Comparison of ENCODE assay signal across 35 mouse cellular contexts in genomic region chr7:24619671-24620397, GRCm38 (mm10). TPM values are rescaled to one million over a fixed set of nuclear protein-coding genes. Genes with fewer than 3 reads are reported as not detected.
DNase-seq lines count a peak whose midpoint lies in the region; ATAC-seq and TF ChIP-seq lines count a peak whose summit lies in the region.
"Had no signal": no experiment of that assay in that cellular context is flagged by ENCODE, and none has a peak within 500 bp of the region (broad histone marks: within the 10 kb centered on the region; RNA-seq: fewer than 3 reads in every experiment).

No protein-coding gene starts in this region.

- peaks cover 4% of the 10 kb centered on the region; the same call in 1 of the 2 replicates for H3K9me3 ChIP-seq in liver, embryonic 11.5 days (ENCODE audit: control insufficient read depth, low read length)
- no peaks in the 10 kb centered on the region for H3K9me3 ChIP-seq in midbrain, embryonic 11.5 days (ENCODE audit: control insufficient read depth, low read length)
- no peaks in the 10 kb centered on the region for H3K9me3 ChIP-seq in midbrain, embryonic 14.5 days (ENCODE audit: control insufficient read depth, low read length)
- peaks cover 9% of the 10 kb centered on the region for H3K9me3 ChIP-seq in E14TG2a.4 (ENCODE audit: low read length)
- H3K9me3 ChIP-seq: embryonic facial prominence, embryonic 12.5 days; stomach, embryonic 15.5 days had no signal

- 90% methylated on average over 13 of the region's 13 CpGs for WGBS in liver, adult 2 months
- WGBS in liver, embryonic 11.5 days, result 77% methylated on average over 13 of the region's 13 CpGs
- 53% methylated on average over 13 of the region's 13 CpGs for WGBS in midbrain, embryonic 11.5 days
- 51% methylated on average over 13 of the region's 13 CpGs for WGBS in midbrain, embryonic 14.5 days

- H3K27ac ChIP-seq in liver, adult 2 months (replicated peaks; ENCODE audit: insufficient read depth, low read depth, low read length), result no peak overlapping the region
- H3K27ac ChIP-seq in liver, embryonic 11.5 days (ENCODE audit: low read depth, low read length), result no peak overlapping the region
- no peak overlapping the region for H3K27ac ChIP-seq in midbrain, embryonic 11.5 days (ENCODE audit: low read depth, low read length)
- no peak overlapping the region for H3K27ac ChIP-seq in midbrain, embryonic 14.5 days (replicated peaks; ENCODE audit: low read depth, low read length)
- H3K27ac ChIP-seq: embryonic facial prominence, embryonic 12.5 days; limb, embryonic 10.5 days; liver, embryonic 13.5 days; stomach, embryonic 15.5 days had no signal

- H3K4me1 ChIP-seq in liver, adult 2 months (ENCODE audit: control insufficient read depth, insufficient read depth, low read length), result no peaks in the 10 kb centered on the region
- peaks cover 3% of the 10 kb centered on the region for H3K4me1 ChIP-seq in liver, embryonic 11.5 days (replicated peaks; ENCODE audit: control insufficient read depth, insufficient read depth, low read length)
- no peaks in the 10 kb centered on the region for H3K4me1 ChIP-seq in midbrain, embryonic 11.5 days (ENCODE audit: control insufficient read depth, insufficient read depth, low read length)
- H3K4me1 ChIP-seq in midbrain, embryonic 14.5 days (ENCODE audit: control insufficient read depth, insufficient read depth, low read length), result no peaks in the 10 kb centered on the region
- H3K4me1 ChIP-seq in E14TG2a.4 (replicated peaks; ENCODE audit: low read depth, low read length), result peaks cover 17% of the 10 kb centered on the region
- H3K4me1 ChIP-seq: embryonic facial prominence, embryonic 12.5 days; heart, embryonic 12.5 days; limb, embryonic 10.5 days; stomach, embryonic 15.5 days had no signal

- H3K79me2 ChIP-seq in liver, adult 2 months (ENCODE audit: control insufficient read depth, insufficient read depth, low read length), result no peaks in the 10 kb centered on the region

- no peak overlapping the region for H3K4me2 ChIP-seq in liver, embryonic 11.5 days
- no peak overlapping the region for H3K4me2 ChIP-seq in midbrain, embryonic 11.5 days
- H3K4me2 ChIP-seq in midbrain, embryonic 14.5 days (ENCODE audit: low read length), result no peak overlapping the region
- H3K4me2 ChIP-seq: embryonic facial prominence, embryonic 12.5 days; heart, embryonic 12.5 days; liver, embryonic 13.5 days; stomach, embryonic 15.5 days had no signal

- no peak overlapping the region for H3K4me3 ChIP-seq in liver, adult 2 months (ENCODE audit: insufficient read depth, low read depth, low read length)
- H3K4me3 ChIP-seq in liver, embryonic 11.5 days (ENCODE audit: low read depth, low read length), result no peak overlapping the region
- H3K4me3 ChIP-seq in midbrain, embryonic 11.5 days (ENCODE audit: low read depth, low read length), result no peak overlapping the region
- no peak overlapping the region for H3K4me3 ChIP-seq in midbrain, embryonic 14.5 days (replicated peaks; ENCODE audit: low read depth, low read length)
- H3K4me3 ChIP-seq in E14TG2a.4 (replicated peaks; ENCODE audit: low read length), result peak overlapping the region; percentile 70
- H3K4me3 ChIP-seq: embryonic facial prominence, embryonic 12.5 days; heart, embryonic 12.5 days; limb, embryonic 10.5 days; liver, embryonic 13.5 days; stomach, embryonic 15.5 days had no signal

- no peak for DNase-seq in liver, adult 2 months (ENCODE audit: extremely low read depth, low read depth, low spot score)
- DNase-seq in liver, embryonic 11.5 days (ENCODE audit: low spot score), result no peak
- peak; percentile 45 for DNase-seq in midbrain, embryonic 11.5 days (ENCODE audit: low spot score, missing footprints)
- no peak for DNase-seq in midbrain, embryonic 14.5 days
- DNase-seq in ES-CJ7 (ENCODE audit: low read depth, low spot score), result peak; percentile 94
- DNase-seq in cerebellum, adult 11-12 months, result no peak
- DNase-seq in cerebellum, adult 18-20 months, result no peak
- DNase-seq: adrenal gland, adult 8-10 months; B cell, adult 2 months; cerebellum, adult 2 months; cerebellum, postnatal 25 days; forebrain, postnatal 0 days; gastrocnemius, postnatal 14 days; heart, adult 18-20 months; heart, postnatal 14 days; kidney, adult 2 months; kidney, postnatal 14 days; liver, embryonic 13.5 days had no signal

- peaks cover 32% of the 10 kb centered on the region for H3K36me3 ChIP-seq in liver, adult 2 months (ENCODE audit: control insufficient read depth, insufficient read depth, low read length)
- peaks cover 4% of the 10 kb centered on the region for H3K36me3 ChIP-seq in liver, embryonic 11.5 days (ENCODE audit: control insufficient read depth, insufficient read depth, low read length)
- no peaks in the 10 kb centered on the region for H3K36me3 ChIP-seq in midbrain, embryonic 11.5 days (ENCODE audit: control insufficient read depth, insufficient read depth, low read length)
- no peaks in the 10 kb centered on the region for H3K36me3 ChIP-seq in midbrain, embryonic 14.5 days (ENCODE audit: control insufficient read depth, insufficient read depth, low read length)
- H3K36me3 ChIP-seq in E14TG2a.4 (ENCODE audit: insufficient read depth, low read length), result no peaks in the 10 kb centered on the region
- H3K36me3 ChIP-seq: embryonic facial prominence, embryonic 12.5 days; heart, embryonic 12.5 days; limb, embryonic 10.5 days had no signal

- no peaks in the 10 kb centered on the region for H3K27me3 ChIP-seq in liver, adult 2 months (ENCODE audit: control insufficient read depth, insufficient read depth, low read length)
- H3K27me3 ChIP-seq in liver, embryonic 11.5 days (replicated peaks; ENCODE audit: control insufficient read depth, insufficient read depth, low read length), result no peaks in the 10 kb centered on the region
- no peaks in the 10 kb centered on the region for H3K27me3 ChIP-seq in midbrain, embryonic 11.5 days (ENCODE audit: control insufficient read depth, insufficient read depth, low read length)
- H3K27me3 ChIP-seq in midbrain, embryonic 14.5 days (ENCODE audit: control insufficient read depth, insufficient read depth, low read length), result no peaks in the 10 kb centered on the region
- H3K27me3 ChIP-seq in E14TG2a.4 (ENCODE audit: insufficient read depth, low read length), result peaks cover 28% of the 10 kb centered on the region
- H3K27me3 ChIP-seq: CH12.LX; liver, embryonic 13.5 days; Patski; stomach, embryonic 15.5 days had no signal

- no peak overlapping the region for H3K9ac ChIP-seq in liver, adult 2 months (ENCODE audit: low read depth, low read length)
- H3K9ac ChIP-seq in liver, embryonic 11.5 days (ENCODE audit: low read depth, low read length), result no peak overlapping the region
- H3K9ac ChIP-seq in midbrain, embryonic 11.5 days (ENCODE audit: low read length), result no peak overlapping the region
- no peak overlapping the region for H3K9ac ChIP-seq in midbrain, embryonic 14.5 days (replicated peaks; ENCODE audit: low read length)
- H3K9ac ChIP-seq: embryonic facial prominence, embryonic 12.5 days; forebrain, postnatal 0 days; heart, embryonic 12.5 days; liver, embryonic 13.5 days; stomach, embryonic 15.5 days had no signal

- no peak for TF ChIP-seq POLR2A in liver, adult 2 months (IDR thresholded peaks at IDR 0.05; ENCODE audit: extremely low read depth, insufficient read depth, low read length)

- no peak for ATAC-seq in liver, embryonic 11.5 days (replicated peaks; ENCODE audit: low FRiP score)
- no peak for ATAC-seq in midbrain, embryonic 11.5 days (ENCODE audit: low FRiP score)
- no peak for ATAC-seq in midbrain, embryonic 14.5 days (ENCODE audit: low FRiP score, low TSS enrichment)
- ATAC-seq: activated CD4-positive, CD25-positive, alpha-beta regulatory T cell, adult 4 months; forebrain, postnatal 0 days; Patski had no signal

- 0 out of 2 replicates have a peak, but pooled peaks have one; percentile 1 for TF ChIP-seq CTCF in liver, adult 2 months (IDR thresholded peaks at IDR 0.05; ENCODE audit: low read depth, low read length)
- peak; percentile 41 for TF ChIP-seq CTCF in E14TG2a.4 (conservative IDR thresholded peaks at IDR 0.05; ENCODE audit: low read length)

RNA-seq across cellular contexts. Expression of gene Phldb3, which starts 9.3 kb away (rescaled TPM):
- total RNA-seq in liver, adult 2 months (2014; rRNA removed), result 1.4 and 1.5 TPM in 2 replicates
- polyA plus RNA-seq in liver, adult 2 months (2012; rRNA removed), result 3.4 and 3.5 TPM in 2 replicates
- 0.13 and 0.14 TPM in 2 replicates for polyA plus RNA-seq in liver, embryonic 11.5 days (2014; fragmentation: Nextera tagmentation; extraction: Ambion mirVana)
- 0.07 TPM in 1 of 2 replicates, not detected in the other for polyA plus RNA-seq in midbrain, embryonic 11.5 days (2014; fragmentation: Nextera tagmentation; extraction: Ambion mirVana)
- not detected in 2 replicates for polyA plus RNA-seq in midbrain, embryonic 14.5 days (2014; fragmentation: Nextera tagmentation; extraction: Ambion mirVana)
- total RNA-seq: forebrain, postnatal 0 days had no signal
- polyA plus RNA-seq: forebrain, embryonic 11.5 days; forebrain, postnatal 0 days; heart, embryonic 12.5 days; neural tube, embryonic 11.5 days had no signal

RNA-seq across cellular contexts. Expression of gene Lypd3, which starts 16.5 kb away (rescaled TPM):
- not detected in 2 replicates for total RNA-seq in liver, adult 2 months (2014; rRNA removed)
- polyA plus RNA-seq in liver, adult 2 months (2012; rRNA removed), result not detected in 2 replicates
- polyA plus RNA-seq in liver, embryonic 11.5 days (2014; fragmentation: Nextera tagmentation; extraction: Ambion mirVana), result 0.10 TPM in 1 of 2 replicates, not detected in the other
- polyA plus RNA-seq in midbrain, embryonic 11.5 days (2014; fragmentation: Nextera tagmentation; extraction: Ambion mirVana), result 0.76 and 0.83 TPM in 2 replicates
- 0.13 and 0.26 TPM in 2 replicates for polyA plus RNA-seq in midbrain, embryonic 14.5 days (2014; fragmentation: Nextera tagmentation; extraction: Ambion mirVana)
- total RNA-seq: CH12.LX; gastrocnemius, postnatal 14 days; heart, adult 18-20 months; heart, postnatal 14 days; megakaryocyte progenitor cell, adult 5-6 weeks; monocyte, adult 5-6 weeks had no signal
- polyA plus RNA-seq: activated CD4-positive, CD25-positive, alpha-beta regulatory T cell, adult 4 months; liver, embryonic 13.5 days; Patski had no signal

RNA-seq across cellular contexts. Expression of gene Zfp575, which starts 32.4 kb away (rescaled TPM):
- total RNA-seq in liver, adult 2 months (2014; rRNA removed), result not detected in 2 replicates
- 0.02 TPM in 1 of 2 replicates, not detected in the other for polyA plus RNA-seq in liver, adult 2 months (2012; rRNA removed)
- polyA plus RNA-seq in liver, embryonic 11.5 days (2014; fragmentation: Nextera tagmentation; extraction: Ambion mirVana), result 0.65 and 0.82 TPM in 2 replicates
- 1.0 and 1.4 TPM in 2 replicates for polyA plus RNA-seq in midbrain, embryonic 11.5 days (2014; fragmentation: Nextera tagmentation; extraction: Ambion mirVana)
- 9.2 and 12.1 TPM in 2 replicates for polyA plus RNA-seq in midbrain, embryonic 14.5 days (2014; fragmentation: Nextera tagmentation; extraction: Ambion mirVana)
- total RNA-seq: monocyte, adult 5-6 weeks had no signal
- polyA plus RNA-seq: Patski had no signal

RNA-seq across cellular contexts. Expression of gene Ethe1, which starts 32.5 kb away (rescaled TPM):
- 71.1 and 91.4 TPM in 2 replicates for total RNA-seq in liver, adult 2 months (2014; rRNA removed)
- polyA plus RNA-seq in liver, adult 2 months (2012; rRNA removed), result 227 and 244 TPM in 2 replicates
- polyA plus RNA-seq in liver, embryonic 11.5 days (2014; fragmentation: Nextera tagmentation; extraction: Ambion mirVana), result 20.7 and 21.9 TPM in 2 replicates
- polyA plus RNA-seq in midbrain, embryonic 11.5 days (2014; fragmentation: Nextera tagmentation; extraction: Ambion mirVana), result 18.8 and 19.6 TPM in 2 replicates
- polyA plus RNA-seq in midbrain, embryonic 14.5 days (2014; fragmentation: Nextera tagmentation; extraction: Ambion mirVana), result 18.5 and 24.2 TPM in 2 replicates

RNA-seq across cellular contexts. Expression of gene Tex101, which starts 56.6 kb away (rescaled TPM):
- total RNA-seq in liver, adult 2 months (2014; rRNA removed), result not detected in 2 replicates
- not detected in 2 replicates for polyA plus RNA-seq in liver, adult 2 months (2012; rRNA removed)
- not detected in 2 replicates for polyA plus RNA-seq in liver, embryonic 11.5 days (2014; fragmentation: Nextera tagmentation; extraction: Ambion mirVana)
- polyA plus RNA-seq in midbrain, embryonic 11.5 days (2014; fragmentation: Nextera tagmentation; extraction: Ambion mirVana), result not detected in 2 replicates
- polyA plus RNA-seq in midbrain, embryonic 14.5 days (2014; fragmentation: Nextera tagmentation; extraction: Ambion mirVana), result not detected in 2 replicates
- total RNA-seq: adrenal gland, adult 8-10 months; CH12.LX; forebrain, postnatal 0 days; gastrocnemius, postnatal 14 days; heart, adult 18-20 months; heart, postnatal 14 days; layer of hippocampus, adult 18-20 months; layer of hippocampus, postnatal 14 days; megakaryocyte progenitor cell, adult 5-6 weeks; monocyte, adult 5-6 weeks had no signal
- polyA plus RNA-seq: activated CD4-positive, CD25-positive, alpha-beta regulatory T cell, adult 4 months; cerebellum, adult 2 months; embryonic facial prominence, embryonic 12.5 days; forebrain, embryonic 11.5 days; forebrain, postnatal 0 days; heart, embryonic 12.5 days; hindbrain, embryonic 11.5 days; kidney, adult 2 months; limb, embryonic 10.5 days; liver, embryonic 13.5 days; lung, embryonic 16.5 days; neural tube, embryonic 11.5 days; Patski; stomach, embryonic 15.5 days; thymus, postnatal 0 days had no signal

Comparison
In these comparisons a context has a peak if more than half of its experiments do, and no peak if none do; other contexts are left out.
1. DNase-seq: peak in midbrain, embryonic 11.5 days (single experiment) and ES-CJ7 (single experiment); none in liver, adult 2 months (single experiment), liver, embryonic 11.5 days (single experiment), midbrain, embryonic 14.5 days (single experiment), cerebellum, adult 11-12 months (single experiment) and cerebellum, adult 18-20 months (0 of 2).